In genomic region chr4:133037293-133037692, GRCm38 (mm10) we compare ENCODE assay signal across 10 mouse cellular contexts. TPM values are rescaled to one million over a fixed set of nuclear protein-coding genes. Genes with fewer than 3 reads are reported as not detected.
DNase-seq lines count a peak whose midpoint lies in the region; ATAC-seq lines count a peak whose summit lies in the region.
"Had no signal": no experiment of that assay in that cellular context is flagged by ENCODE, and none has a peak within 500 bp of the region (broad histone marks: within the 10 kb centered on the region; RNA-seq: fewer than 3 reads in every experiment).

No protein-coding gene starts in this region.

- no peaks in the 10 kb centered on the region for H3K27me3 ChIP-seq in heart, embryonic 12.5 days (replicated peaks)
- H3K27me3 ChIP-seq in lung, embryonic 15.5 days = no peaks in the 10 kb centered on the region
- no peaks in the 10 kb centered on the region for H3K27me3 ChIP-seq in heart, embryonic 15.5 days
- H3K27me3 ChIP-seq in limb, embryonic 15.5 days = no peaks in the 10 kb centered on the region
- H3K27me3 ChIP-seq: CH12.LX had no signal

- no peak for DNase-seq in heart, postnatal 14 days
- no peak for DNase-seq in lung, postnatal 14 days
- DNase-seq: cerebellum, adult 9-11 months; lung, postnatal 36 days had no signal

- peaks cover 80% of the 10 kb centered on the region for H3K4me1 ChIP-seq in heart, embryonic 12.5 days (replicated peaks)
- peaks cover 57% of the 10 kb centered on the region for H3K4me1 ChIP-seq in lung, embryonic 15.5 days
- H3K4me1 ChIP-seq in heart, embryonic 15.5 days (replicated peaks) = peaks cover 75% of the 10 kb centered on the region
- H3K4me1 ChIP-seq in limb, embryonic 15.5 days = peaks cover 71% of the 10 kb centered on the region

- H3K36me3 ChIP-seq in heart, embryonic 12.5 days = no peaks in the 10 kb centered on the region; the same call in 1 of the 2 replicates
- no peaks in the 10 kb centered on the region for H3K36me3 ChIP-seq in lung, embryonic 15.5 days
- no peaks in the 10 kb centered on the region for H3K36me3 ChIP-seq in heart, embryonic 15.5 days
- peaks cover 14% of the 10 kb centered on the region for H3K36me3 ChIP-seq in limb, embryonic 15.5 days

- no peaks in the 10 kb centered on the region for H3K9me3 ChIP-seq in heart, embryonic 12.5 days (replicated peaks)
- H3K9me3 ChIP-seq in lung, embryonic 15.5 days = no peaks in the 10 kb centered on the region
- H3K9me3 ChIP-seq in heart, embryonic 15.5 days (replicated peaks) = no peaks in the 10 kb centered on the region
- H3K9me3 ChIP-seq in limb, embryonic 15.5 days = no peaks in the 10 kb centered on the region

- peak overlapping the region; percentile 92; the same call in 1 of the 2 replicates for H3K9ac ChIP-seq in heart, embryonic 12.5 days
- H3K9ac ChIP-seq in lung, embryonic 15.5 days = no peak overlapping the region
- H3K9ac ChIP-seq in heart, embryonic 15.5 days = no peak overlapping the region
- no peak overlapping the region for H3K9ac ChIP-seq in limb, embryonic 15.5 days

- WGBS in heart, embryonic 12.5 days = 24% methylated on average over 9 of the region's 9 CpGs
- WGBS in lung, embryonic 15.5 days = 44% methylated on average over 9 of the region's 9 CpGs
- WGBS in heart, embryonic 15.5 days = 16% methylated on average over 9 of the region's 9 CpGs
- 33% methylated on average over 9 of the region's 9 CpGs for WGBS in limb, embryonic 15.5 days

- intact Hi-C loops in heart, postnatal 14 days (cut with DNase I) = no loop called here

- peak overlapping the region; percentile 76 for H3K4me3 ChIP-seq in heart, embryonic 12.5 days
- no peak overlapping the region for H3K4me3 ChIP-seq in lung, embryonic 15.5 days
- peak overlapping the region; percentile 77; the same call in 1 of the 2 replicates for H3K4me3 ChIP-seq in heart, embryonic 15.5 days
- H3K4me3 ChIP-seq in limb, embryonic 15.5 days = no peak overlapping the region

- peak overlapping the region; percentile 51; the same call in 1 of the 2 replicates for H3K27ac ChIP-seq in heart, embryonic 12.5 days (ENCODE audit: poor library complexity, severe bottlenecking)
- H3K27ac ChIP-seq in lung, embryonic 15.5 days = no peak overlapping the region
- H3K27ac ChIP-seq in heart, embryonic 15.5 days = peak overlapping the region; percentile 98
- peak overlapping the region; percentile 27; the same call in 1 of the 2 replicates for H3K27ac ChIP-seq in limb, embryonic 15.5 days

- ATAC-seq in heart, embryonic 12.5 days (ENCODE audit: insufficient number of reproducible peaks, low FRiP score) = no peak
- no peak for ATAC-seq in lung, embryonic 15.5 days (ENCODE audit: borderline replicate concordance, extremely low read depth, low FRiP score, low TSS enrichment)
- ATAC-seq in heart, embryonic 15.5 days (replicated peaks; ENCODE audit: insufficient number of reproducible peaks, insufficient read depth, low FRiP score, low read depth) = no peak
- no peak for ATAC-seq in limb, embryonic 15.5 days (ENCODE audit: insufficient number of reproducible peaks, low FRiP score, low TSS enrichment, low read depth)
- no peak for ATAC-seq in megakaryocyte, adult 5-6 weeks (ENCODE audit: poor library complexity, severe bottlenecking)

- H3K4me2 ChIP-seq in heart, embryonic 12.5 days = peak overlapping the region; percentile 100
- H3K4me2 ChIP-seq in lung, embryonic 15.5 days = peak overlapping the region; percentile 94; the same call in 1 of the 2 replicates
- H3K4me2 ChIP-seq in heart, embryonic 15.5 days = peak overlapping the region; percentile 97
- H3K4me2 ChIP-seq in limb, embryonic 15.5 days = no peak overlapping the region

RNA-seq across cellular contexts. Expression of gene Ahdc1, which starts 26.2 kb away (rescaled TPM):
- 11.6 and 11.7 TPM in 2 replicates for polyA plus RNA-seq in heart, embryonic 12.5 days (2016; fragmentation: Nextera tagmentation; extraction: Ambion mirVana)
- total RNA-seq in heart, postnatal 14 days (2021) = 10 to 100 TPM; 55.2 to 59.1 TPM
- 8.5 and 10.5 TPM in 2 replicates for polyA plus RNA-seq in lung, embryonic 15.5 days (2015; fragmentation: Nextera tagmentation; extraction: Ambion mirVana)
- 6.3 and 8.5 TPM in 2 replicates for polyA plus RNA-seq in heart, embryonic 15.5 days (2015; fragmentation: Nextera tagmentation; extraction: Ambion mirVana)
- 10.7 and 13.2 TPM in 2 replicates for polyA plus RNA-seq in limb, embryonic 15.5 days (2015; fragmentation: Nextera tagmentation; extraction: Ambion mirVana)
- 3.0 and 4.4 TPM in 2 replicates for total RNA-seq in megakaryocyte, adult 5-6 weeks (2015)
- 0.77 and 3.6 TPM in 2 replicates for total RNA-seq in megakaryocyte, adult 5-6 weeks (2017)

Comparison
In these comparisons a context has a peak if more than half of its experiments do, and no peak if none do; other contexts are left out.
1. H3K4me3 ChIP-seq: peak in heart, embryonic 12.5 days (single experiment) and heart, embryonic 15.5 days (single experiment); none in lung, embryonic 15.5 days (single experiment) and limb, embryonic 15.5 days (single experiment).